Mouse (Mus musculus): ENCODE results near the gene Pla2g2c. TPM values are rescaled to one million over a fixed set of nuclear protein-coding genes. Genes with fewer than 3 reads are reported as not detected.

Pla2g2c gene
- polyA plus RNA-seq, 1 experiment from 2014 or later: not detected

DNA sequence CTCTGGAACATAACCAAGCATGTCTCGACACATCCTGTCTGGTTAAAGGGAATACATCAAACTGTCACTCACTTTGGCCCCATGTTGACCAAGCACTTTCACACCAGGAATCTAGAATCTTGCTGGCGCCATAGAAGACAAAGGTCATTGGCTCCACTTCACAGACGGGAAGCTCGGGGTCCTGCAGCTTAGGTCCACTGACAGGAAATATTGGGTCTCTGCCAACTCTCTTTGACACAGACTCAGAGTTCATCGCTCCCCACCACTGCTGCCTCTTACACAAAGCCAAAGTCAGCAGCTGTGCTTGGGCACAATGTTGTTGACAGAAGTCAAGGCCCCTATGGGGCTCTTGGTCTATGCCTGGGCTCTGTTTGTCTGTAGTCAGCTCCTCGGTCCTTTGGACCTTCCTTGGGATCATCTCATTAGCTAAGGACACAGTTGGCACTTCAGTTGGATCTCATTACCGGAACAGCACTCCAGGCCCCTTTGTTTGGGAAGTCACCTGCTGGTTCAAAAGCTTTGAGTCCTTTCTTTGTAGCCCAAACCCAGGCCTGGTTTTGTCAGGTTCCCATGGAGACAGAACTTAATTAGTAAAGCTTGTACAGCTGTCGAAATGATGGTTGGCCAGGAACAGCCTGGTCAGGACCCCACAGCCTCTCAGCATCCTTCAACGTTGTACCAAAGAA lies 4.6 kb downstream of the Pla2g2c start:
- Histone ChIP-seq H3K9ac (ENCODE audit: low read length) (no peak overlapping the region), H3K27ac (ENCODE audit: low read length) (peak overlapping the region; percentile 35; the same call in 1 of the 2 replicates), H3K4me2 (ENCODE audit: low read depth, low read length) (no peak overlapping the region), H3K27me3 (ENCODE audit: control insufficient read depth, insufficient read depth, low read length) (peaks cover 2% of the 10 kb centered on the region; the same call in 1 of the 2 replicates), H3K36me3 (ENCODE audit: control insufficient read depth, insufficient read depth) (no peaks in the 10 kb centered on the region), H3K4me3 (ENCODE audit: low read length) (no peak overlapping the region), H3K4me1 (ENCODE audit: control insufficient read depth, insufficient read depth, low read length) (peaks cover 14% of the 10 kb centered on the region), H3K9me3 (replicated peaks; ENCODE audit: control insufficient read depth, low read length) (no peaks in the 10 kb centered on the region)
- WGBS: 40% methylated on average over 9 of the region's 9 CpGs
- peak; percentile 62 for ATAC-seq (replicated peaks; ENCODE audit: extremely low read depth, insufficient read depth, low FRiP score)

DNA sequence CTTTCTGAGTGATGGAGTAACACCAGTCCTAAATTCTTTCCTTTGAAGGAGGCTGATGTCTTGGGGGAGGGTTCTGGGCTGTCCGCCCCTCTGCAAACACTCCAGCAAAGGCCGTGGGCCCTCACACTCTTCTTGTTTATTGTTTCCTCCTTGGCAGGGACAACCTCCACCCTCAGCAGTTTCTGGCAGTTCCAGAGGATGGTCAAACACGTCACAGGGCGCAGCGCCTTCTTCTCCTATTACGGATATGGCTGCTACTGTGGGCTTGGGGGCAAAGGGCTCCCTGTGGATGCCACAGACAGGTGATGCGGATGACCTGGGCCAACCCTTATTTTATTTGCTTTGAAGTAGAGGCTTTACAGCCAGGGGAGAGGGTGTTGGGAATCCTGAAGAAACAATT lies 9.5 kb downstream of the Pla2g2c start:
- H3K4me2 ChIP-seq (ENCODE audit: low read depth, low read length): no peak overlapping the region
- H3K4me3 ChIP-seq (ENCODE audit: low read length): no peak overlapping the region
- no peaks in the 10 kb centered on the region for H3K36me3 ChIP-seq (ENCODE audit: control insufficient read depth, insufficient read depth)
- ATAC-seq (replicated peaks; ENCODE audit: extremely low read depth, insufficient read depth, low FRiP score): no peak
- H3K4me1 ChIP-seq (ENCODE audit: control insufficient read depth, insufficient read depth, low read length): 0 out of 2 replicates have a peak, but pooled peaks cover 3% of the 10 kb centered on the region
- 70% methylated on average over 7 of the region's 7 CpGs for WGBS
- no peak overlapping the region for H3K27ac ChIP-seq (ENCODE audit: low read length)
- no peak overlapping the region for H3K9ac ChIP-seq (ENCODE audit: low read length)
- no peaks in the 10 kb centered on the region; the same call in 1 of the 2 replicates for H3K27me3 ChIP-seq (ENCODE audit: control insufficient read depth, insufficient read depth, low read length)
- H3K9me3 ChIP-seq (replicated peaks; ENCODE audit: control insufficient read depth, low read length): no peaks in the 10 kb centered on the region

DNA sequence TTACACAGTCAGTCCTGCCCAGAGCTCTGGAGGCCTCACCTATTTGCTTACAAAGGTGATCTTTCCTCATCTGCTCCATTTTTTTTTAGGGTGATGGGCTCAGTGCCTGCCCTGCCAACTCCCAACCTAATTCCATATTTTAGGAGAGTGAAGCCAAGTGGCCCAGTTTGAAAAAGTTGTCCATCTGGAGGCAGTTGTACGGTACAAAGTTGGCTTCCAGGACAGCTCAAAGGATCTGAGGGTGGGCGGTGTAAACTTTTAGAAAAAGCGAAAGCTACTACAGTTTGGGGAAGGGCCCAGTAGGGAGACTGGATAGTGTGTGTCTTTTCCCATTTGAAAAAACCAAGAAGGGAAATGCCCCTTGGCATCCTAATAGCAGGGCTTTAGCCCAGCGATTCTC lies 10.3 kb downstream of the Pla2g2c start:
- Histone ChIP-seq H3K9me3 (replicated peaks; ENCODE audit: control insufficient read depth, low read length) (no peaks in the 10 kb centered on the region), H3K27me3 (ENCODE audit: control insufficient read depth, insufficient read depth, low read length) (no peaks in the 10 kb centered on the region; the same call in 1 of the 2 replicates), H3K36me3 (ENCODE audit: control insufficient read depth, insufficient read depth) (no peaks in the 10 kb centered on the region), H3K4me3 (ENCODE audit: low read length) (no peak overlapping the region), H3K9ac (ENCODE audit: low read length) (no peak overlapping the region), H3K27ac (ENCODE audit: low read length) (no peak overlapping the region), H3K4me2 (ENCODE audit: low read depth, low read length) (no peak overlapping the region), H3K4me1 (ENCODE audit: control insufficient read depth, insufficient read depth, low read length) (no peaks in the 10 kb centered on the region)
- WGBS: 91% methylated on average over 4 of the region's 4 CpGs
- no peak for ATAC-seq (replicated peaks; ENCODE audit: extremely low read depth, insufficient read depth, low FRiP score)

DNA sequence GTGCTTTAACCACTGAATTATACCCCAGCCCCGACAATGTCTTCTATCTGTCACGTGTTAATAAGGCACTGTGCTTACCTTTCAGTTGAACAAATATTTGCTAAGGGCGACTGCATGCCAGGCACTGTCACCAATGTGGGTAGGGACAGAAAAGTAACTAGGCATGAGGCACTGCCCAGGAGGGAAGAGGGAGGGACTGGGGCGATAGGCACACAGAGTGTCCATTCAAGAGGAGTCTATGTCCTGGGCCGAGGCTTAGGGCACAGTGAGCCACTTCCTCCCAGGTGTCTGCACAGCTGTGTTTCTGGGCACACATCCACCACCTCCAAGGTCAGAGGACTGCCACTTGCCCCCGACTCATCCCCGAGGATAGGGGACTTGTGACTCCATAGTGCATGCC lies 12.4 kb downstream of the Pla2g2c start, which contains the start of gene Ubxn10:
Ubxn10 (minus strand) TSS at position 137 of the 400 bp plus-strand sequence.
- H3K27ac ChIP-seq (ENCODE audit: low read length): no peak within 1 kb of the TSS
- H3K4me1 ChIP-seq (ENCODE audit: control insufficient read depth, insufficient read depth, low read length): no peaks in the 10 kb centered on the region
- 53% methylated on average over 7 of the region's 7 CpGs for WGBS
- no peak within 1 kb of the TSS for H3K9ac ChIP-seq (ENCODE audit: low read length)
- no peaks in the 10 kb centered on the region for H3K9me3 ChIP-seq (replicated peaks; ENCODE audit: control insufficient read depth, low read length)
- peaks cover 3% of the 10 kb centered on the region for H3K27me3 ChIP-seq (ENCODE audit: control insufficient read depth, insufficient read depth, low read length)
- no peak within 1 kb of the TSS for H3K4me2 ChIP-seq (ENCODE audit: low read depth, low read length)
- H3K4me3 ChIP-seq (ENCODE audit: low read length): no peak within 1 kb of the TSS
- H3K36me3 ChIP-seq (ENCODE audit: control insufficient read depth, insufficient read depth): no peaks in the 10 kb centered on the region
- no peak for ATAC-seq (replicated peaks; ENCODE audit: extremely low read depth, insufficient read depth, low FRiP score)

DNA sequence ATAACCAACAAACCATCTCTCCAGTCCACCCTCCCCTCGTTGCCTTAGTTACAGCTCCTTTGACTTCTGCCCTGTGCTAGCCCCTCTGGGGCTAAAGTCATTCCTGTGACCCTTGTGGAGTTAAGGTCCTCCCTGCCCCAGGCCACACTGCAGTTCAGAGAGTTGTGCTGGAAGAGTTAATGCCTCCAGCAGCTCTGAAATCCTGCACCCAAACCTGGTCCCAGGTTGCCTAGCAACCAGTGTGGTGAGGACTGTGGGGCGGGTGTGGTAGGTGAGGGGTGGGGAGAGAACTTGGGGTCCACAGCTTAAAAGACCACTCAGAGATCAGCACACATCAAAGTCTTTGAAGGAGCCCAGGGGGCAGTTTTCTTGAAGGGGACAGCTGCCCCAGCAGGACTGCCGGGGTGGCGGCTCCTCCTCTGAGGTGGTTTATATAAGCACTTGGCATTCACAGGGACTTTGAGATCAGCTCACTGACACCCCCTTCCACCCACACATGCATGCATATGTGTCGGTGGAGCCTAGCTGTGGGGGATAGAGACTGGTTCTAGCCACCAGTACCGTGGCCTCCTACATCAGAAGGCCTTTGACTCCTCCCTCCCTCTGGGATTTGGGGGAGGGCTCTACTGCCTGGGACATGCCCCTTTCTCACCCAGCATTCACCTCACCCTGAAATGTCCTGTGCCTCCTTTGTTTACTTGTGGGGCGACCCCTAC lies 14.7 kb downstream of the Pla2g2c start:
- WGBS: 35% methylated on average over 7 of the region's 7 CpGs
- Histone ChIP-seq H3K36me3 (ENCODE audit: control insufficient read depth, insufficient read depth) (no peaks in the 10 kb centered on the region), H3K4me2 (ENCODE audit: low read depth, low read length) (no peak overlapping the region), H3K9ac (ENCODE audit: low read length) (no peak overlapping the region), H3K27ac (ENCODE audit: low read length) (no peak overlapping the region), H3K4me1 (ENCODE audit: control insufficient read depth, insufficient read depth, low read length) (no peaks in the 10 kb centered on the region), H3K27me3 (ENCODE audit: control insufficient read depth, insufficient read depth, low read length) (peaks cover 3% of the 10 kb centered on the region), H3K4me3 (ENCODE audit: low read length) (no peak overlapping the region), H3K9me3 (replicated peaks; ENCODE audit: control insufficient read depth, low read length) (no peaks in the 10 kb centered on the region)
- no peak for ATAC-seq (replicated peaks; ENCODE audit: extremely low read depth, insufficient read depth, low FRiP score)

DNA sequence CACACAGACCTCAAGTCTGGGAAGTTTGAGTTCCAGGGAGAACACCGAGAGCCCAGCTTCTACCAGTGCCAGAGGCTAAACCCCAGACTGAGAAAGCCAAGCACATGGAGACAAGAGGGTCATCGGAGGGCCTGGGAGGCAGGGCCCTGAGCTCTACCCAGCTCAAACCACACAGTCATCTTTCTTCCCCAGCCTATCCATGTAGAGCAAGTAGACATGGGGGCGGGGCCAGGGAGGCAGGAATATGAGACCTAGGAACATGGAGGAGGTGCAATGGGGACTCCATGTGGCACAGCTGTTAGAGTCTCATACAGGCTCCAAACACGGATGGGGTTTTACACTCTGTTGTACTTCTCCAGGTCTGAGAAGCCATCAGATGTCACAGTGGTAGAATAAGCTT lies 21.3 kb downstream of the Pla2g2c start:
- no peaks in the 10 kb centered on the region for H3K4me1 ChIP-seq (ENCODE audit: control insufficient read depth, insufficient read depth, low read length)
- H3K27me3 ChIP-seq (ENCODE audit: control insufficient read depth, insufficient read depth, low read length): peaks cover 14% of the 10 kb centered on the region
- H3K36me3 ChIP-seq (ENCODE audit: control insufficient read depth, insufficient read depth): no peaks in the 10 kb centered on the region
- no peak overlapping the region for H3K9ac ChIP-seq (ENCODE audit: low read length)
- no peaks in the 10 kb centered on the region for H3K9me3 ChIP-seq (replicated peaks; ENCODE audit: control insufficient read depth, low read length)
- H3K27ac ChIP-seq (ENCODE audit: low read length): no peak overlapping the region
- WGBS: 56% methylated on average over 4 of the region's 4 CpGs
- no peak for ATAC-seq (replicated peaks; ENCODE audit: extremely low read depth, insufficient read depth, low FRiP score)
- no peak overlapping the region for H3K4me2 ChIP-seq (ENCODE audit: low read depth, low read length)
- H3K4me3 ChIP-seq (ENCODE audit: low read length): no peak overlapping the region

DNA sequence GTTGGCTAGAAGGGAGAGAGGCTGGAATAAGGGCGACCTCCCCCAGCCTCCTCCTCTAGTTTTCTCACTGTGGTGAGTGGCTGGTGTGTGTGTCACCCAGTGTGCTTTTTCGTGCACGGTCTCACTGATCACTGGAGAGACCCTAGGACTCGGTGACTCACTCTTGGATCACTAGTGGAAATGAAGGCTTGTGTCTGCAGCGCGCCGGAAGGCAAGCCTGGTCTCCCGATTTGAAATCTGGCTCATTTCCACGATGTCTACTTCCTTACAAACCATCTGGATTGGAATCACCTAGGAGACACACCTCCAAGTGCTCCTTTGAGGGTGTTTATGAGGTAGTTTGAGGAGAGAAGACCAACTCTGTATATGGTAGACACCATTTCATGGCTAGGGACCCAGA lies 22.3 kb downstream of the Pla2g2c start:
- Histone ChIP-seq H3K27me3 (ENCODE audit: control insufficient read depth, insufficient read depth, low read length) (peaks cover 14% of the 10 kb centered on the region), H3K4me2 (ENCODE audit: low read depth, low read length) (no peak overlapping the region)
- ATAC-seq (replicated peaks; ENCODE audit: extremely low read depth, insufficient read depth, low FRiP score): no peak

DNA sequence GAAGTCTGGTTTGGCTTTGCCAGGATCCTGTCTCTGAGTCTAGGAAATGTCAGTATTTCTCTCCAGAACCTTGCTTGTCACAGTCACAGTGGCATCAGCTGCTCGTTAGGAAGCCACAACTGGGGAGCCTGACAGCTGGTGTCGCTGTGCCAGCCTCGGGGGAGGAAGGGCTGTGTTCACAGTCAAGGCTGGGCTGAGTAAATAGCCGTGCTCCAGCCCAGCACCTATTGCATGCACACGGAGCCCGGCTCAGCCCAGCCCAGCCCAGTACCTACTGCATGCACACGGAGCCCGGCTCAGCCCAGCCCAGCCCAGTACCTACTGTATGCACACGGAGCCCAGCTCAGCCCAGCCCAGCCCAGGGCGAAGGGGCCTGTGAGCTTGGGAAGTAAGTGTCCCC lies 23.3 kb downstream of the Pla2g2c start:
- H3K4me2 ChIP-seq (ENCODE audit: low read depth, low read length): no peak overlapping the region
- no peaks in the 10 kb centered on the region for H3K36me3 ChIP-seq (ENCODE audit: control insufficient read depth, insufficient read depth)
- no peak for ATAC-seq (replicated peaks; ENCODE audit: extremely low read depth, insufficient read depth, low FRiP score)
- H3K9me3 ChIP-seq (replicated peaks; ENCODE audit: control insufficient read depth, low read length): no peaks in the 10 kb centered on the region; the same call in 1 of the 2 replicates
- H3K27me3 ChIP-seq (ENCODE audit: control insufficient read depth, insufficient read depth, low read length): peaks cover 14% of the 10 kb centered on the region
- no peaks in the 10 kb centered on the region for H3K4me1 ChIP-seq (ENCODE audit: control insufficient read depth, insufficient read depth, low read length)
- no peak overlapping the region for H3K27ac ChIP-seq (ENCODE audit: low read length)
- no peak overlapping the region for H3K4me3 ChIP-seq (ENCODE audit: low read length)
- H3K9ac ChIP-seq (ENCODE audit: low read length): no peak overlapping the region
- 67% methylated on average over 10 of the region's 10 CpGs for WGBS

More for the DNA sequence above, 22.3 kb downstream of the Pla2g2c start:
- Histone ChIP-seq H3K27ac (ENCODE audit: low read length) (no peak overlapping the region), H3K36me3 (ENCODE audit: control insufficient read depth, insufficient read depth) (no peaks in the 10 kb centered on the region), H3K9me3 (replicated peaks; ENCODE audit: control insufficient read depth, low read length) (no peaks in the 10 kb centered on the region), H3K4me1 (ENCODE audit: control insufficient read depth, insufficient read depth, low read length) (no peaks in the 10 kb centered on the region), H3K4me3 (ENCODE audit: low read length) (no peak overlapping the region), H3K9ac (ENCODE audit: low read length) (no peak overlapping the region)
- 85% methylated on average over 9 of the region's 9 CpGs for WGBS

All from heart, embryonic 16.5 days (tissue).